Mouse (Mus musculus) testis, adult 2 months (tissue): Measurements from ENCODE around the gene Eed. TPM values are rescaled to one million over a fixed set of nuclear protein-coding genes. Genes with fewer than 3 reads are reported as not detected.

Experiments used
- H3K27ac ChIP-seq: fragments of 200-500 bp; 2 replicates; pipeline ENCODE4 v1.5.1; 2012; ENCODE audit warnings: low read depth, low read length; ENCODE audit not compliant: control insufficient read depth, insufficient read depth
- H3K27me3 ChIP-seq: fragments of 200-500 bp; 2 replicates; pipeline ENCODE4 v1.6.1; 2012; ENCODE audit warnings: mild to moderate bottlenecking, low read length, moderate library complexity; ENCODE audit not compliant: control insufficient read depth, insufficient read depth
- H3K36me3 ChIP-seq: fragments of 200-500 bp; 2 replicates; pipeline ENCODE4 v1.6.1; 2012; ENCODE audit warnings: mild to moderate bottlenecking, low read length; ENCODE audit not compliant: control insufficient read depth, insufficient read depth
- H3K4me1 ChIP-seq: fragments of 200-500 bp; 2 replicates; pipeline ENCODE4 v1.6.1; 2012; ENCODE audit warnings: low read length; ENCODE audit not compliant: control insufficient read depth, insufficient read depth
- H3K4me3 ChIP-seq: fragments of 200-500 bp; 2 replicates; pipeline ENCODE4 v1.5.1; 2012; ENCODE audit warnings: low read depth, mild to moderate bottlenecking, low read length, moderate library complexity, mixed read lengths; ENCODE audit not compliant: control insufficient read depth
- CTCF ChIP-seq: fragments of 200-500 bp; IDR thresholded peaks from 2 replicates; pipeline ENCODE4 v1.5.1; 2012; ENCODE audit warnings: low read depth, mild to moderate bottlenecking, inconsistent platforms, low read length, moderate library complexity; ENCODE audit not compliant: control insufficient read depth, insufficient read depth, insufficient replicate concordance
- POLR2A ChIP-seq: fragments of 200-500 bp; IDR thresholded peaks from 2 replicates; pipeline ENCODE4 v1.6.1; 2012; ENCODE audit warnings: low read depth, mild to moderate bottlenecking, inconsistent platforms, low read length, moderate library complexity; ENCODE audit not compliant: control insufficient read depth
- polyA plus RNA-seq: library from polyadenylated mRNA; depleted of rRNA; stranded (reverse); fragments of >200 nt; gene quantifications from 2 replicates; pipeline ENCODE4 v1.2.3, GENCODE M21; 2012

Eed gene
- polyA plus RNA-seq, 1 experiment: 19.5 TPM

DNA sequence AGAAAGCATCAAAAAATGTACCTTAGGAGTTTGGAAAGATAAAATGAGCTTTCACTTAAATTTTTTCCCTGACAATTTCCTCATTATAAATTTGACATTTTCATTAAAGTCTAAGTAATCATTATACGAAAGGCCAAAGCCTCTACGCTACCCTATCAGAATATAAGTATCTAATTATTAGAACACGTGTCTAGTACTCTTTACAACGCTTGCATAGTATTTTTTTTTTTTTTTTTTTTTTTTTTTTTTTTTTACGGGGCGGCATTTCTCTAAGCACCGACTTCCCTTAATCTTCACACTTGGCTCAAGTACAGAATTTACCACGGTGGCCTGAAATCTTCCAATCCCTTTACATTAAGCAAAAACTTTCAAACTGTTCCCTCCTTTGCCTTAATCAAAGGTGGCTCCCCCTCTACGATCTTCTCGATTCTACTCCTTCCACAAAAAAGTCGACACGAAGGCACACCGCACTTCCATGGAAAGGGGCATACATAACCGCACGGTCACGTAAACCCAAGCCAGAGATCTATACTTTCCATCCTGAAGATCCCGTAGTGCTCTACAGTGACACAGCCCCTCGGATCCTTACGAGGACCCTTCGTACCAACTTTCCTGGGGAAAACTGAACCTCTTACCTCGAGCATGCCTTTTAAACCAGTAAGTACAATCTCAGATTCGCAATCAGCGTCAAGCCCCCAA, 1.2 kb downstream of the Eed start:
- Histone ChIP-seq H3K36me3 (peaks cover 1% of the 10 kb centered on the region; the same call in 1 of the 2 replicates), H3K4me1 (no peaks in the 10 kb centered on the region), H3K4me3 (peak overlapping the region; percentile 100), H3K27ac (peak overlapping the region; percentile 100), H3K27me3 (no peaks in the 10 kb centered on the region)
- no peak for TF ChIP-seq CTCF
- TF ChIP-seq POLR2A: no peak

DNA sequence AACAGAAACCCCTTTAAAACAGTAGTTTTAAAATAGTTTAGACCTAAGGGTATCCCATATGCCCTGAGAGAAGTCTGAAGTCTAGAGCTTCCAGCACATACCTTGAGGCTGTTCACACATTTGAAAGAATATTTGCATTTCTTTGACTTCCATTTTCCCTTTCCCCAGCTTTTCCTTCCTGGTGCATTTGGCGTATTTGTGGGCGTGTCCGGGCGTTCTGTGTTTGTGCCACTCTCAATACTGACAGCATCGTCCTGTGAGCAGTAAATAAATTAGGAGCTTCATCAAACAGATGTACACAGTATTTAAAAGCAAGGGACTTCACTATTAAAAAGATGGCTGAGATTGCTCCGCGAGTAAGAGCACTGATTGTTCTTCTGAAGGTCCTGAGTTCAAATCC, 4.0 kb downstream of the Eed start:
- Histone ChIP-seq H3K27me3 (no peaks in the 10 kb centered on the region), H3K4me1 (no peaks in the 10 kb centered on the region), H3K36me3 (peaks cover 1% of the 10 kb centered on the region; the same call in 1 of the 2 replicates), H3K4me3 (no peak overlapping the region), H3K27ac (no peak overlapping the region)
- TF ChIP-seq CTCF: no peak
- no peak for TF ChIP-seq POLR2A

- Histone ChIP-seq H3K27ac (no peak overlapping the region), H3K4me3 (no peak overlapping the region), H3K27me3 (no peaks in the 10 kb centered on the region), H3K4me1 (no peaks in the 10 kb centered on the region), H3K36me3 (peaks cover 1% of the 10 kb centered on the region; the same call in 1 of the 2 replicates)
- TF ChIP-seq CTCF (no peak), POLR2A (no peak)
These were observed 5.2 kb downstream of the Eed start for GRCm38 (mm10) chr7:89975571-89975970.

DNA sequence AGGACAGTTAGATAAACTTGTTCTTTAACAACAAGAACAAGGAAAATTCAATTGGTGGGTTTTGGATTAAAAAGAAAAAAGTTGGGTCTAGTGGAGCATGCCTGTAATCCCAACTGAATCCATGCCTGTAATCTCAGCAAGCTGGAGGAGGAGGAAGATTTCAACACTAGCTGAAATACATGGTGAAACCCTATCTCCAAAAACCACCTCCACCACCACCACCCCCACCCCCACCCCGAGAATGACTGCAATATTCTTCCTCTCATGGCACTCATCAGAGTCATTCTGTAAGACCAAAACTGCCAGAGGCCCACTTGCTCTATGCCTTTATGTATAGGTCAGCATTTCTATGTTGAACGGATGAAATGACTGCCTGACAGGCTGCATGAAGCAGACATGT, 13.5 kb downstream of the Eed start:
- Histone ChIP-seq H3K27me3 (no peaks in the 10 kb centered on the region), H3K4me1 (no peaks in the 10 kb centered on the region), H3K27ac (no peak overlapping the region), H3K4me3 (no peak overlapping the region), H3K36me3 (no peaks in the 10 kb centered on the region; the same call in 1 of the 2 replicates)
- TF ChIP-seq POLR2A (no peak), CTCF (no peak)

GRCm38 (mm10) chr7:89966771-89967170, 14.0 kb downstream of the Eed start:
- H3K4me1 ChIP-seq: no peaks in the 10 kb centered on the region
- no peaks in the 10 kb centered on the region; the same call in 1 of the 2 replicates for H3K36me3 ChIP-seq
- no peak overlapping the region for H3K27ac ChIP-seq
- no peak overlapping the region for H3K4me3 ChIP-seq
- H3K27me3 ChIP-seq: no peaks in the 10 kb centered on the region
- TF ChIP-seq CTCF (no peak), POLR2A (no peak)

DNA sequence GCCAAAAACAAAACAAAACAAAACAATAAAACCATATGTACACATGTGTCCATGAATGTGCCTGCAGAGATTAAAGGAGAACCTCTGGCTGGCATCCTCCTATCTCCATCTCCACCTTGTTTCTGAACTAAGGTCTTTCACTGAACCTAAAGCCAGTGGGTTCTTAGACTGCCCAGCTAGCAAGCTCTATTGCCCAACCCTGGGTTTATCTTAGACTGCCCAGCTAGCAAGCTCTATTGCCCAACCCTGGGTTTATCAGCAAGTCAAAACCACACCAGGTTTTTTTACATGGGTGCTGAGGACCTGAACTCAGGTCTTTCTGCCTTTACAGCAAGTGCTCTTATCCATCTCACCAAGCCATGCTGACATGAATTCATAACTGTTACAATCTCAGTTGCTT, 17.6 kb downstream of the Eed start:
- Histone ChIP-seq H3K27me3 (no peaks in the 10 kb centered on the region), H3K4me1 (no peaks in the 10 kb centered on the region), H3K27ac (no peak overlapping the region), H3K36me3 (no peaks in the 10 kb centered on the region), H3K4me3 (no peak overlapping the region)
- TF ChIP-seq POLR2A: no peak
- TF ChIP-seq CTCF: no peak

DNA sequence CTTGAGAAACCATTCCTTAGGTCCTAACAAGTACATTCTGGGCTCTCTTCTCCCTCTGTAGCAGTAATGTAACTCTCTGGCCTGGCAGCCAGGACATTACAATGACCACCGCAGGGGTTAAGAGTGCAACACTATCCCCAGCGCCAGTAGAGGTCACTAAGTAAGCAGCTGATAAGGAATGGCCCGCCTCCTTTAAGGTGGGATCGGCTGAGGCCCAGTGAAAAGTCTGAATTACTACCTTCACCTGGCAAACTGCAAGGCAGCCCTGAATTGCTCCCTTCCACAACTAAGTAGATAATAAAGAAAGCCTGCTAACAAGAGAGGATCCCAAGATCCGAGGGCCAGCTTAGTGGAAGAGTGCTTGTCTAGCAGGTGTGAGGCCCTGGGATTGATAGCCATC, 23.5 kb downstream of the Eed start:
- Histone ChIP-seq H3K36me3 (no peaks in the 10 kb centered on the region), H3K27me3 (no peaks in the 10 kb centered on the region), H3K27ac (no peak overlapping the region), H3K4me1 (no peaks in the 10 kb centered on the region), H3K4me3 (no peak overlapping the region)
- TF ChIP-seq POLR2A (no peak), CTCF (no peak)
